Mouse (Mus musculus): ENCODE measurements at regions not wholly inside any gene's neighbourhood (a gene's known extent, or its start where the extent isn't known, plus 50 kb on each side); places are given as distances from the start of the nearest gene placed in this dataset.

GRCm38 (mm10) chr3:134102151-134102738 is 134.0 kb upstream of the Cxxc4 start:
- Histone ChIP-seq H3K27ac (ENCODE audit: low read length) (no peak overlapping the region), H3K4me1 (ENCODE audit: control insufficient read depth, insufficient read depth, low read length) (peaks cover 5% of the 10 kb centered on the region; the same call in 1 of the 2 replicates), H3K36me3 (ENCODE audit: control insufficient read depth, insufficient read depth, low read length) (no peaks in the 10 kb centered on the region), H3K4me2 (replicated peaks; ENCODE audit: low read depth, low read length) (no peak overlapping the region), H3K9me3 (ENCODE audit: control insufficient read depth, low read depth, low read length) (no peaks in the 10 kb centered on the region), H3K4me3 (ENCODE audit: low read depth, low read length) (no peak overlapping the region), H3K9ac (replicated peaks; ENCODE audit: low read depth, low read length) (no peak overlapping the region), H3K27me3 (ENCODE audit: control insufficient read depth, insufficient read depth, low read length) (no peaks in the 10 kb centered on the region)
- 56% methylated on average over 3 of the region's 3 CpGs for WGBS
- ATAC-seq (ENCODE audit: insufficient number of reproducible peaks, insufficient read depth, low FRiP score, low read depth): no peak

- H3K4me3 ChIP-seq (ENCODE audit: low read depth, low read length): no peak overlapping the region
- H3K36me3 ChIP-seq (ENCODE audit: control insufficient read depth, insufficient read depth, low read length): no peaks in the 10 kb centered on the region
- no peaks in the 10 kb centered on the region for H3K27me3 ChIP-seq (ENCODE audit: control insufficient read depth, insufficient read depth, low read length)
- no peak for ATAC-seq (ENCODE audit: insufficient number of reproducible peaks, insufficient read depth, low FRiP score, low read depth)
- no peaks in the 10 kb centered on the region for H3K9me3 ChIP-seq (ENCODE audit: control insufficient read depth, low read depth, low read length)
- 76% methylated on average over 1 of the region's 1 CpGs for WGBS
- H3K9ac ChIP-seq (replicated peaks; ENCODE audit: low read depth, low read length): no peak overlapping the region
- H3K27ac ChIP-seq (ENCODE audit: low read length): no peak overlapping the region
- H3K4me2 ChIP-seq (replicated peaks; ENCODE audit: low read depth, low read length): no peak overlapping the region
- peaks cover 5% of the 10 kb centered on the region; the same call in 1 of the 2 replicates for H3K4me1 ChIP-seq (ENCODE audit: control insufficient read depth, insufficient read depth, low read length)
These were observed 131.7 kb upstream of the Cxxc4 start for GRCm38 (mm10) chr3:134104625-134105024.

GRCm38 (mm10) chr3:134105112-134105511 is 131.2 kb upstream of the Cxxc4 start:
- Histone ChIP-seq H3K27me3 (ENCODE audit: control insufficient read depth, insufficient read depth, low read length) (no peaks in the 10 kb centered on the region), H3K4me1 (ENCODE audit: control insufficient read depth, insufficient read depth, low read length) (peaks cover 2% of the 10 kb centered on the region; the same call in 1 of the 2 replicates), H3K9me3 (ENCODE audit: control insufficient read depth, low read depth, low read length) (no peaks in the 10 kb centered on the region), H3K4me3 (ENCODE audit: low read depth, low read length) (no peak overlapping the region), H3K4me2 (replicated peaks; ENCODE audit: low read depth, low read length) (no peak overlapping the region), H3K9ac (replicated peaks; ENCODE audit: low read depth, low read length) (no peak overlapping the region), H3K36me3 (ENCODE audit: control insufficient read depth, insufficient read depth, low read length) (no peaks in the 10 kb centered on the region), H3K27ac (ENCODE audit: low read length) (no peak overlapping the region)
- no peak for ATAC-seq (ENCODE audit: insufficient number of reproducible peaks, insufficient read depth, low FRiP score, low read depth)
- WGBS: 66% methylated on average over 2 of the region's 2 CpGs

GRCm38 (mm10) chr3:134105567-134105966 is 130.7 kb upstream of the Cxxc4 start:
- Histone ChIP-seq H3K4me3 (ENCODE audit: low read depth, low read length) (no peak overlapping the region), H3K4me2 (replicated peaks; ENCODE audit: low read depth, low read length) (no peak overlapping the region), H3K27me3 (ENCODE audit: control insufficient read depth, insufficient read depth, low read length) (no peaks in the 10 kb centered on the region), H3K9me3 (ENCODE audit: control insufficient read depth, low read depth, low read length) (no peaks in the 10 kb centered on the region), H3K9ac (replicated peaks; ENCODE audit: low read depth, low read length) (no peak overlapping the region), H3K27ac (ENCODE audit: low read length) (no peak overlapping the region), H3K36me3 (ENCODE audit: control insufficient read depth, insufficient read depth, low read length) (no peaks in the 10 kb centered on the region), H3K4me1 (ENCODE audit: control insufficient read depth, insufficient read depth, low read length) (no peaks in the 10 kb centered on the region)
- 64% methylated on average over 3 of the region's 3 CpGs for WGBS
- no peak for ATAC-seq (ENCODE audit: insufficient number of reproducible peaks, insufficient read depth, low FRiP score, low read depth)

- WGBS: 75% methylated on average over 1 of the region's 1 CpGs
- no peak for ATAC-seq (ENCODE audit: insufficient number of reproducible peaks, insufficient read depth, low FRiP score, low read depth)
- H3K4me1 ChIP-seq (ENCODE audit: control insufficient read depth, insufficient read depth, low read length): no peaks in the 10 kb centered on the region
These were observed 121.8 kb upstream of the Cxxc4 start for GRCm38 (mm10) chr3:134114501-134114900.

GRCm38 (mm10) chr3:134115007-134115406 is 121.3 kb upstream of the Cxxc4 start:
- WGBS: 94% methylated on average over 4 of the region's 4 CpGs
- ATAC-seq (ENCODE audit: insufficient number of reproducible peaks, insufficient read depth, low FRiP score, low read depth): no peak
- H3K36me3 ChIP-seq (ENCODE audit: control insufficient read depth, insufficient read depth, low read length): no peaks in the 10 kb centered on the region
- H3K4me3 ChIP-seq (ENCODE audit: low read depth, low read length): no peak overlapping the region
- no peaks in the 10 kb centered on the region for H3K9me3 ChIP-seq (ENCODE audit: control insufficient read depth, low read depth, low read length)
- no peak overlapping the region for H3K9ac ChIP-seq (replicated peaks; ENCODE audit: low read depth, low read length)
- no peaks in the 10 kb centered on the region for H3K4me1 ChIP-seq (ENCODE audit: control insufficient read depth, insufficient read depth, low read length)
- H3K27ac ChIP-seq (ENCODE audit: low read length): no peak overlapping the region
- H3K27me3 ChIP-seq (ENCODE audit: control insufficient read depth, insufficient read depth, low read length): no peaks in the 10 kb centered on the region
- H3K4me2 ChIP-seq (replicated peaks; ENCODE audit: low read depth, low read length): no peak overlapping the region

More at GRCm38 (mm10) chr3:134114501-134114900, 121.8 kb upstream of the Cxxc4 start:
- Histone ChIP-seq H3K27ac (ENCODE audit: low read length) (no peak overlapping the region), H3K27me3 (ENCODE audit: control insufficient read depth, insufficient read depth, low read length) (no peaks in the 10 kb centered on the region), H3K9me3 (ENCODE audit: control insufficient read depth, low read depth, low read length) (no peaks in the 10 kb centered on the region), H3K4me3 (ENCODE audit: low read depth, low read length) (no peak overlapping the region), H3K4me2 (replicated peaks; ENCODE audit: low read depth, low read length) (no peak overlapping the region), H3K36me3 (ENCODE audit: control insufficient read depth, insufficient read depth, low read length) (no peaks in the 10 kb centered on the region), H3K9ac (replicated peaks; ENCODE audit: low read depth, low read length) (no peak overlapping the region)

GRCm38 (mm10) chr3:134118898-134119297 is 117.4 kb upstream of the Cxxc4 start:
- no peak for ATAC-seq (ENCODE audit: insufficient number of reproducible peaks, insufficient read depth, low FRiP score, low read depth)
- no peaks in the 10 kb centered on the region for H3K4me1 ChIP-seq (ENCODE audit: control insufficient read depth, insufficient read depth, low read length)
- H3K36me3 ChIP-seq (ENCODE audit: control insufficient read depth, insufficient read depth, low read length): no peaks in the 10 kb centered on the region
- no peak overlapping the region for H3K4me2 ChIP-seq (replicated peaks; ENCODE audit: low read depth, low read length)
- no peaks in the 10 kb centered on the region for H3K27me3 ChIP-seq (ENCODE audit: control insufficient read depth, insufficient read depth, low read length)
- no peak overlapping the region for H3K9ac ChIP-seq (replicated peaks; ENCODE audit: low read depth, low read length)
- H3K27ac ChIP-seq (ENCODE audit: low read length): no peak overlapping the region
- H3K9me3 ChIP-seq (ENCODE audit: control insufficient read depth, low read depth, low read length): no peaks in the 10 kb centered on the region
- H3K4me3 ChIP-seq (ENCODE audit: low read depth, low read length): no peak overlapping the region
- WGBS: 77% methylated on average over 4 of the region's 4 CpGs

- no peak for ATAC-seq (ENCODE audit: insufficient number of reproducible peaks, insufficient read depth, low FRiP score, low read depth)
- Histone ChIP-seq H3K36me3 (ENCODE audit: control insufficient read depth, insufficient read depth, low read length) (no peaks in the 10 kb centered on the region), H3K4me3 (ENCODE audit: low read depth, low read length) (no peak overlapping the region), H3K27me3 (ENCODE audit: control insufficient read depth, insufficient read depth, low read length) (no peaks in the 10 kb centered on the region), H3K4me2 (replicated peaks; ENCODE audit: low read depth, low read length) (no peak overlapping the region), H3K27ac (ENCODE audit: low read length) (no peak overlapping the region), H3K9me3 (ENCODE audit: control insufficient read depth, low read depth, low read length) (no peaks in the 10 kb centered on the region), H3K4me1 (ENCODE audit: control insufficient read depth, insufficient read depth, low read length) (no peaks in the 10 kb centered on the region), H3K9ac (replicated peaks; ENCODE audit: low read depth, low read length) (no peak overlapping the region)
These were observed 111.3 kb upstream of the Cxxc4 start for GRCm38 (mm10) chr3:134124982-134125381.

GRCm38 (mm10) chr3:134130412-134130811 is 105.9 kb upstream of the Cxxc4 start:
- no peaks in the 10 kb centered on the region for H3K27me3 ChIP-seq (ENCODE audit: control insufficient read depth, insufficient read depth, low read length)
- WGBS: 56% methylated on average over 3 of the region's 3 CpGs
- no peak overlapping the region for H3K27ac ChIP-seq (ENCODE audit: low read length)
- no peaks in the 10 kb centered on the region for H3K9me3 ChIP-seq (ENCODE audit: control insufficient read depth, low read depth, low read length)
- H3K4me2 ChIP-seq (replicated peaks; ENCODE audit: low read depth, low read length): no peak overlapping the region
- no peak for ATAC-seq (ENCODE audit: insufficient number of reproducible peaks, insufficient read depth, low FRiP score, low read depth)
- no peak overlapping the region for H3K9ac ChIP-seq (replicated peaks; ENCODE audit: low read depth, low read length)
- H3K36me3 ChIP-seq (ENCODE audit: control insufficient read depth, insufficient read depth, low read length): no peaks in the 10 kb centered on the region
- no peak overlapping the region for H3K4me3 ChIP-seq (ENCODE audit: low read depth, low read length)
- H3K4me1 ChIP-seq (ENCODE audit: control insufficient read depth, insufficient read depth, low read length): no peaks in the 10 kb centered on the region

Measured in stomach, embryonic 14.5 days (tissue).